Mouse (Mus musculus) Patski (cell line): ENCODE data around the gene Olfr112. TPM values are rescaled to one million over a fixed set of nuclear protein-coding genes. Genes with fewer than 3 reads are reported as not detected.
"Not testable (repeated sequence)": the region's sequence is repeated elsewhere in the genome, so short reads cannot be mapped to it uniquely, and the experiment has no call there.

Experiments
- ATAC-seq: fragments of 100-300 bp; one replicate; pipeline ENCODE4 v1.8.0; 2021
- CTCF ChIA-PET: fragments of 350-600 bp; sonication (Branson Sonifier 250); formaldehyde crosslinking; loops from one replicate; lab custom pipeline; 2022; ENCODE audit warnings: inconsistent platforms; lab: Charles Lee
- POLR2A ChIA-PET: fragments of 350-600 bp; sonication (Branson Sonifier 250); formaldehyde crosslinking; loops from one replicate; lab custom pipeline; 2022; ENCODE audit warnings: antibody characterized with exemption, inconsistent platforms; lab: Charles Lee
- DNase-seq: peaks from one replicate; pipeline ENCODE4 v3.0.0-alpha.2; 2011; ENCODE audit warnings: low read depth, low spot score
- H3K27me3 ChIP-seq: fragments of 371-371 bp; one replicate; pipeline ENCODE4 v1.5.1; 2021
- CTCF ChIP-seq: fragments of 100-300 bp; IDR thresholded peaks from one replicate; pipeline ENCODE4 v1.5.1; 2021
- in situ Hi-C: fragments of 300-500 bp; cut with MboI; formaldehyde crosslinking; loops from 3 replicates; pipeline ENCODE4 v1.11.1; 2018; ENCODE audit warnings: low pct_unique_long_range_greater_than_20kb, mixed read lengths
- polyA plus RNA-seq: library from polyadenylated mRNA; unstranded; gene quantifications from one replicate; pipeline ENCODE4 v1.2.3, GENCODE M21; 2021

The Olfr112 gene
- polyA plus RNA-seq: not detected

DNA sequence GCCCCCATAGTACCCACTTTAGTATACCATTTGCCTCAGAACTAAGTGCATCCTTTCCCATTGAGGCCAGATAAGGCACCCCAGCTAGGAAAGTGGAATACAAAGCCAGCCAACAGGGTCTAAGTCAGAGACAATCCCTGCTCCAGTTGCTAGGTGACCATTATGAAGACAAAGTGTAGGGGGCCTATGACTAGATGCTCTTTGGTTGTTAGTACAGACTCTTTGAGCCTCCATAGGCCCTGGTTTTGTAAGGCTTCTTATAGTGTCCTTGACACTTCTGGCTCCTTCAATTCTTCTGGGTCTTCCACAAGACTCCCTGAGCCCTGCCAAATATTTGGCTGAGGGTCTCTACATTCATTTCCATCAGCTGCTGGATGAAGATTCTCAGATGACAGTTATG lies at the start of gene Olfr112:
Gene Olfr112 (minus strand): TSS at position 101 of the 400 bp plus-strand sequence.
- no peaks in the 10 kb centered on the region for H3K27me3 ChIP-seq
- no peak for ATAC-seq
- no peak for DNase-seq
- ChIA-PET POLR2A (no interaction called here), CTCF (no interaction called here)
- TF ChIP-seq CTCF: no peak
- in situ Hi-C loops: no loop called here

DNA sequence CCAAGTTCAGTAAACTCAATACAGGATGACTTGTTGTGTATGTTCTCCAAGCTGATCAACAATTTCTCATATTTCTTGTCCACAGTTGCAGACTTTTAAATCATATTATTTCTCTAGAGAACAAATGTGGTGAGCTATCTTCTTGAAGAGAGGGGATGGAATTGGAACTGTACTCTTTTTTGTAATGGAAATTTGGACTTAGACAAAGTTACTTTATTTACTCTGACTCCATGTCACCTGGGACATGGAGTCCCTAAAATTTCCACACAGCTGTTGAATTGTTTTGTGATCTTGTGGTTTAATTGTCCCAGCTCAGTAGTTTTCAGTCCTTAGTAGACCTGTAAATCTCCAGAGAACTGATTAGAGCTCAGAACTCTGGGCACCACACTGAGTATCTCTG lies 23.4 kb upstream of the Olfr112 start, which contains the start of gene Olfr114:
Gene Olfr114 (minus strand): TSS at position 101 of the 400 bp plus-strand sequence.
- DNase-seq (no peak), ATAC-seq (no peak)
- CTCF ChIA-PET: no interaction called here
- POLR2A ChIA-PET: no interaction called here
- no peaks in the 10 kb centered on the region for H3K27me3 ChIP-seq
- no peak for TF ChIP-seq CTCF
- in situ Hi-C loops: no loop called here

GRCm38 (mm10) chr17:37577563-37577962 lies 8.3 kb upstream of the Olfr112 start, which contains the start of gene Olfr113:
TSS of gene Olfr113 (minus strand) at chr17:37577663.
- DNase-seq: no peak
- ATAC-seq: no peak
- no peaks in the 10 kb centered on the region for H3K27me3 ChIP-seq
- ChIA-PET CTCF (no interaction called here), POLR2A (no interaction called here)
- in situ Hi-C loops: no loop called here
- TF ChIP-seq CTCF: no peak

DNA sequence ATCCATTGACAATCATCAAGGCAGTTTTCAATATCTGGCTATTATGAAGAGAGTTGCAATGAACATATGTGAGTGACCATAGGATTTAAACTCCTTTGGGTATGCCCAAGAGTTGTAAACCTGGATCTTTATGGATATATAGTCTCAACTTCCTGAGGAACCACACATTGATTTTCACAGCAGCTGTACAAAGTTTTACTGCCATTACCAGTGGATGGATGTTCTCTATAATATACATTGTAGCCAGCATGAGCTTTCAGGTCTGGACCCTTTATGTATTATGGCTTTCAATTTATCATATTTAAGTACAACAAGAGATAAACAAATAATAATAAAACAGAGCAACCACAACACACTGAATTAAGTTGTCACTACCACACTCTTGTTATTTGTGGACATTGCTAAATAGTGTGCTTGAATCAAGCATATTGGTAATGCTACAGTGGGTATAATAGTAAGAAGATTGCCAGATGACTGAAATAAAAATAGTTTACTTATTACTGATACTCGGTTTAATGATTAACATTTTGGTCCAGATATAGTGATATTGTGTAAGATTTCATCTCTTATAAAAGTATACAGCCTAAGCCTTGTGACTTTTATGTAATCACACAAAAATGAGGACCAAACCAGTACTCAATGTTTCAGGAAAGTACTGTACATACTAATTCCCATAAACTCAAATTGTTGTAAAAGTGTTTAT lies 10.2 kb downstream of the Olfr112 start:
- POLR2A ChIA-PET: no interaction called here
- DNase-seq (no peak), ATAC-seq (no peak)
- no peak for TF ChIP-seq CTCF
- in situ Hi-C loops: no loop called here
- no peaks in the 10 kb centered on the region for H3K27me3 ChIP-seq
- CTCF ChIA-PET: no interaction called here

- CTCF ChIA-PET: no interaction called here
- in situ Hi-C loops: no loop called here
Observed at GRCm38 (mm10) chr17:37543800-37544435, 25.3 kb downstream of the Olfr112 start.

GRCm38 (mm10) chr17:37541454-37542119 lies 27.7 kb downstream of the Olfr112 start:
- no peak for ATAC-seq
- CTCF ChIA-PET: no interaction called here
- in situ Hi-C loops: no loop called here

More at GRCm38 (mm10) chr17:37543800-37544435, 25.3 kb downstream of the Olfr112 start:
- ATAC-seq (no peak), DNase-seq (no peak)
- TF ChIP-seq CTCF: no peak
- H3K27me3 ChIP-seq: no peaks in the 10 kb centered on the region
- POLR2A ChIA-PET: no interaction called here

DNA sequence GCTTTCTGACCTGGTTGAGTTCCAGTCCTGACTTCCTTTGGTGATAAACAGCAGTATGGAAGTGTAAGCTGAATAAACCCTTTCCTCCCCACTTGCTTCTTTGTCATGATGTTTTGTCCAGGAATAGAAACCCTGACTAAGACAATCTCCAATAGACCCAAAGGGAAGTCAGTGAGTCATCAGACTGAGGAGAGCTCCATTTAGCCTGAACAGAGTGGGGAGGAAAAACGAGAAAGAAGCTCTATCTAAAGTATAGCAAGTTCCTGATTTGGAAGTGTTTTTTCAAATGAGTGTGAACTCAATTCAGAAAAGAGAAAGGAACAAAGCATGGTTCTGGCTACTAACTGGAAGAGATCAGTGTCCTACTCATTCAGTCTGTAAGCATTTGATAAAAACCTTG lies 30.8 kb downstream of the Olfr112 start:
- ATAC-seq, CTCF ChIA-PET, H3K27me3 ChIP-seq, POLR2A ChIA-PET, in situ Hi-C loops, DNase-seq: not testable (repeated sequence)

More at GRCm38 (mm10) chr17:37541454-37542119, 27.7 kb downstream of the Olfr112 start:
- DNase-seq: no peak
- POLR2A ChIA-PET: no interaction called here
- no peak for TF ChIP-seq CTCF
- H3K27me3 ChIP-seq: no peaks in the 10 kb centered on the region

- no peak for ATAC-seq
- POLR2A ChIA-PET: no interaction called here
- H3K27me3 ChIP-seq: no peaks in the 10 kb centered on the region
- DNase-seq: no peak
- TF ChIP-seq CTCF: no peak
- in situ Hi-C loops: no loop called here
- CTCF ChIA-PET: interaction anchor here (1.1 to 1.4 kb wide), 2 partner anchors 10 to 13 kb away, joined by 3 to 4 read pairs; no protein-coding TSS in a partner anchor
Observed at GRCm38 (mm10) chr17:37535173-37535572, 34.1 kb downstream of the Olfr112 start.

- CTCF ChIA-PET: interaction anchor here (1.4 kb wide), 1 partner anchor 9 kb away, joined by 3 read pairs; no protein-coding TSS in a partner anchor
- POLR2A ChIA-PET, DNase-seq, H3K27me3 ChIP-seq, ATAC-seq, in situ Hi-C loops: not testable (repeated sequence)
Observed at GRCm38 (mm10) chr17:37525427-37525826, 43.8 kb downstream of the Olfr112 start.

DNA sequence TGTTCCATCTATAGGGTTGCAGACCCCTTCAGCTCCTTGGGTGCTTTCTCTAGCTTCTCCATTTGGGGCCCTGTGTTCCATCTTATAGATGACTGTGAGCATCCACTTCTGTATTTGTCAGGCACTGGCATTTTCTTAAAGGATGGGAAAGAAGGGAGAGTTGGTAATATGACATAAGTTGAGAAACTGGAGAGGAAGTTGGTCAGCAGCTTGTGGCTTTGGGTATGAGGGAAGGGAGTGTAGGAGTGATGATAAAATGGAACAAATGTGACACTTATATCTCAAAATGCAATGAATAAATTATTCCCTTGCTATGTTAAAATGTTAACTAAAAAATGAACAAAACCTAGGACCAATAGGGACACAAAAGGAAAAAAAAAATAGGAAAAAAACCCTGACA lies 44.6 kb downstream of the Olfr112 start:
- DNase-seq, H3K27me3 ChIP-seq, CTCF ChIA-PET, ATAC-seq, POLR2A ChIA-PET, in situ Hi-C loops: not testable (repeated sequence)

Other genes with a start within 250 kb of the Olfr112 start
- not detected for gene Olfr103, start 229.8 kb downstream of the Olfr112 start, polyA plus RNA-seq
- gene Olfr104-ps, start 209.9 kb downstream of the Olfr112 start, polyA plus RNA-seq: not detected
- gene Olfr105-ps, start 190.4 kb downstream of the Olfr112 start, polyA plus RNA-seq: not detected
- not detected for gene Olfr106-ps, start 179.1 kb downstream of the Olfr112 start, polyA plus RNA-seq
- gene Olfr107, start 170.2 kb downstream of the Olfr112 start, polyA plus RNA-seq: 0.01 TPM
- gene Olfr108, start 124.0 kb downstream of the Olfr112 start, polyA plus RNA-seq: not detected
- not detected for gene Olfr109, start 110.5 kb downstream of the Olfr112 start, polyA plus RNA-seq
- 0.82 TPM for gene H2-M2, start 85.9 kb downstream of the Olfr112 start, polyA plus RNA-seq
- gene Olfr110, start 77.0 kb downstream of the Olfr112 start, polyA plus RNA-seq: not detected
- gene Olfr111, start 61.4 kb downstream of the Olfr112 start, polyA plus RNA-seq: not detected
- gene Olfr113, start 8.2 kb upstream of the Olfr112 start, polyA plus RNA-seq: not detected
- gene Olfr114, start 23.3 kb upstream of the Olfr112 start, polyA plus RNA-seq: not detected
- gene Olfr115, start 57.7 kb upstream of the Olfr112 start, polyA plus RNA-seq: not detected
- not detected for gene Olfr116, start 57.7 kb upstream of the Olfr112 start, polyA plus RNA-seq
- gene Olfr117, start 94.3 kb upstream of the Olfr112 start, polyA plus RNA-seq: not detected
- gene Olfr118, start 97.5 kb upstream of the Olfr112 start, polyA plus RNA-seq: 0.03 TPM
- gene Olfr119, start 127.1 kb upstream of the Olfr112 start, polyA plus RNA-seq: not detected
- not detected for gene Olfr120, start 152.4 kb upstream of the Olfr112 start, polyA plus RNA-seq
- not detected for gene Olfr121, start 179.4 kb upstream of the Olfr112 start, polyA plus RNA-seq
- not detected for gene Olfr122, start 199.2 kb upstream of the Olfr112 start, polyA plus RNA-seq
- not detected for gene Olfr123, start 224.1 kb upstream of the Olfr112 start, polyA plus RNA-seq
- gene Olfr124, start 230.4 kb upstream of the Olfr112 start, polyA plus RNA-seq: not detected